Mouse (Mus musculus) heart, adult 11 months (tissue): ENCODE results near the gene Hk2.

Experiments
- DNase-seq: peaks from one replicate; pipeline ENCODE4 v3.0.0; 2022

Gene Hk2

DNA sequence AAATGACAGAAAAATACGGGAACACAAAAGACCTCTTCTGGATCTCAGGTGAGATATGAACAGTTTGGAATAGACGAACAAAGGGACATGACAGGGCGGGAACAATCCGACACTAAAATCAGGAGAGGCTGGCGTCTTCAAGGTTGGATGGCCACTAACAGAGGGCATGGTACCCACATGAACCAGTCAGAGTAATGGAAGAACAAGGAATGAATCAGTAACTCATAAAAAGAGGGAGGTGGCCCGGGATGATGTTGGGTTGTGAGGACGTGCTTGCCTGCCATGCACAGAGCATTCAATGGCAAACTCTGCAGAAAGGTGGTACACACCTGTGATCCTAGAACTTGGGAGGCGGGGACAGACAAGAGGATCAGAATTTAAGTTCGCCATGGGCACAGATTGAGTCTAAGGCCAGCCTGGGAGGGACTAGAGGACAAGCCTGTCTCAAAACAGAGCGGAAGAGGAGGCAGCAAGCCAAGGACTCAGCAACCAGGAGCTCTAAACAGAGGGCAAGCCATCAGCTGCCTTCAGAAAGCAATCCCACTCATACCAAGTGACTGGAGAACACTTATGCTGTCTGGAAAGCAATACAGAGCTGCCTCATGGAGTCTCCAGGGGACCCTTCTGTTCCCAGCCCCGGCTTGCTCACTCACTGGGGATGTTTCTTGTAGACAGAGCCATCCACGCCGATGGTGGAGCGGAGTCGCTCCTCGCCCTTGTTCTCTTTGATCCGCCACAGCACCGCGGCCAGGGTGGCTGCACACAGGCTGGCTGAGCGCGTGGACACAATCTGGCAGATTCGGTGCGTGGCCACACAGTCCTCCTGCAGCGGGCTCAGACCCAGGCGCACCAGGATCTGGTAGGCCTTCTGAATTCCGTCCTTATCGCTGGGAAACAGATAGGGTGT, 36.4 kb downstream of the Hk2 start:
- no peak for DNase-seq

DNA sequence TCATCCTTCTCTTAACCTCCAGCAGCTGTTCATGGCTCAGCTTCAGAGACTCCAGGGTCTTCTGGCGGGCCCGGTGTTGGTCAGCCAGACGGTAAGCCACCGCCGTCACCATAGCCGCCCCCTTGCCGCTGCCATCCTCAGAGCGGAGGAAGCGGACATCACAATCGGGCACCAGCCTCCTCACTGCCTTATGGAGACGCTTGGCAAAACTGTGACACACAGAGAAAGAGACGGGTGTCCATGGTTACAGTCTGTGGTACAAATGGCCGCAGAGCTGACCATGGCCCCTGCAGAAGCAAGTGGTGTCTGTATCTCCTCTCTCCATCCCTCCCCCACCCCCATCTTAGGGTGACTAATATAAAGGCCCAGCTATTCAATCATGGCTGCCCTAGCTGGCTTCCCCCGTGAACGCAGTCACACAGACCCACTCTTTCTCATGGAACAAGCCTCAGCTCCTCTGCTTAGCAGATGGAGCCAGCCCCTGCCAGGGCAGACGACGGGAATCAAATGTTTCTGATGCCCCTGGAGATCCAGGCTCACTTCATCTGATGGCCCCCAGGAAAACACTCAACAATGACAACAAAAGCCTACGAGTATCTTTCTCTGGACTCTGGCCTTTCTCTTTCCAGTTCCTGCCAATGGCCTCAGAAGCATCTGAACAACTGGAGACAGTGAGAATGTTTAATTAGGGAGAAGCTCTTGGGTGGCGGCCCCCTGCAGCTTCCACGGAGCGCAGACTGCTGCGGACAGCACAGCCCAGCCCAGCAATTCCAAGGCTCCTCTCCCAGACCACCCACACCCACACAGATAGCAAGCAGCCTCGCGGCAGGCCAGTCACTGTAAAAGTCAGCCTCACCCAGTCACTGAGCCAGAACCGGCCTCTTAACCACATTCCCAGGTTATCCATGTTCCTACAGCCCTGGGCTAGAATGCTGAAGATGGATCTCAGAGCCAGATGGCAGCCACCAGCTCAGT, 37.3 kb downstream of the Hk2 start:
- no peak for DNase-seq

DNA sequence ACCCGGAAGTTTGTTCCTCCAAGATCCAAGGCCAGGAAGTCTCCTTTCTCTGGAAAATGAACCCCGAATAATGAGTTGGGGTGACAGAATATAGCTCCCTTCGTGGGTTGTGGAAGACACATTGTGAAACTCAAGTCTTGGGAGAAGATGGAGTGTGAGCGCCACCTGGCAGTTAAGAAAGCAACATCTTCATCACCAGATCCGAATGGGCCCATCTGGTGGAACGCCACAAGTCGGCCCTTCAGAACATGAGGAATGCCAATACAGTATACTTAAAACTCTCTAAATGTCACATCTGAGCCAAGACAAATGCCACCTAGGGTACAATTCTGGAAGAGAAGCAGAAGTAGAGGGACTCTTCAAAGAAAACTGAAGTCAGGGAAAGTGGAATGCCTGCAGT, 38.9 kb downstream of the Hk2 start:
- DNase-seq, result no peak

DNA sequence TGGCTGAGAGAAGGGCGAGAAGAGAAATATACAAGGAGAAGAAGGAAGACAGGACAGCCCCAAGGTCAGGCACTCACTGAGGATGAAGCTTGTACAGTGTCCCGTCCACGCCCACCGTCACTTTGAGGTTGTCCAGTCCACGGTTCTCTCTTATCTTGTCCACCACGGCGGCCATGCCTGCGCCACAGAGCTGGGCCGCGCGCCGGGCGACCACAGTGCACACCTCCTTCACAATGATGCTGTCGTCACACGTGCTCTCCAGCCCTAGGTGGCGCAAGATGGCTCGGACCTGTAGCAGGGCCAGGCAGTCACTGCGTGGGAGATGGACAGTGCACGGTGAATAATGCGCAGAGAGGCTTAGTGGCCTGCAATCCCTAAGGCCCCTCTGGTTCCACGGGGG, 45.6 kb downstream of the Hk2 start:
- no peak for DNase-seq

DNA sequence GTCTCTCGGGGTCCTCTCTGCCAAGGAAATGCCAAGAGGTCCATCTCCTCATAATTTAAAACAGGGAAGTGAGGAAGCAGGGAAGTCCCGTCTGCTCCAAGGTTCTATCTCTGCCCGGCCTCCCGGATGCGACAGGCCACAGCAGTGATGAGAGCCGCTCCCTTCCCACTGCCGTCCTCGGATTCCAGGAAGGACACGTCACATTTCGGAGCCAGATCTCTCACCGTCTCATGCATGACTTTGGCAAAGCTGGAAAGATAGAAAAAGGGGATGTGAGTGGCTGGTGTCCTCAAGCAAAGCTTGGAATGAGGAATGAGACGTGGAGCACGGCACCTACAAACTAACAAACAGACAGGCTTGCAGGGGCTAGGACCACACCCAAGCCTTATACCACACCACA, 47.0 kb downstream of the Hk2 start:
- DNase-seq, result no peak

DNA sequence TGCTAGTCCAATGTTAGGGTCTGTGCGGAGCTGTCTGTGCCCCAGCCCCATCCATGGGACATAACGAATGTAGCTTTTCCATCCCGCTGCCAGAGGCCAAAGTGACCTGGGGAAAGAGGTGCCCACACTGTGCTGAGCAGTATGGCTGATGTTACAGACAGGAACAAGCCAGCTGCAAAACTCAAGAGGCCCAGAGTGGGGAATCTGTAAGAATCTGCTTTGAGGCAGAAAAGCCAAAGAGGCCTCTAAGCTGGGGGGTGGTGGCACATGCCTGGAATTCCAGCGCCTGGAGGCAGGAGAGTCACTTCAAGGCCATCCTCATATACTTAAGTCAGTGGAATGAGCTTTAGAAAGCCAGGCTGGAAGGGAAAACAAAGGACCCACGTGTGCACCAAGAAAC, 50.9 kb downstream of the Hk2 start:
- no peak for DNase-seq

DNA sequence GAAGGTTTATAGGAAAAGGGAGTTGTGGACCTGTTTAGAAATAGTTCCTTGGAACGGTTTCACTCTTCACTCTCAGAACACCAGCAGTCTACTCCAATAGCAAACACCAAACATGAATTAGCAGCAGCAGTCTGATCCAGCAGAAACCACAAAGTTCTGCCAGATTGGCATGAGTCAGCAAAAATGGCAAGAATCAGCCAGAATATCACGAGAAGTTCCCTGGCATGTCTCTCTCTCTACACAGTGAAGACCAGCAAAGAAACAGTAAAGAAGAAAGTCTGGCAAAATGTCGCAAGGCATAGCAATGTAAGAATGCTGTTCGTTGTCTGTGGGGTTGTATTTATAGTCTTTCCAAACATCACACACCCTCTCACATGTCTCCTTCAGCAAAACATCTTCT, 58.1 kb downstream of the Hk2 start:
- DNase-seq, result no peak

DNA sequence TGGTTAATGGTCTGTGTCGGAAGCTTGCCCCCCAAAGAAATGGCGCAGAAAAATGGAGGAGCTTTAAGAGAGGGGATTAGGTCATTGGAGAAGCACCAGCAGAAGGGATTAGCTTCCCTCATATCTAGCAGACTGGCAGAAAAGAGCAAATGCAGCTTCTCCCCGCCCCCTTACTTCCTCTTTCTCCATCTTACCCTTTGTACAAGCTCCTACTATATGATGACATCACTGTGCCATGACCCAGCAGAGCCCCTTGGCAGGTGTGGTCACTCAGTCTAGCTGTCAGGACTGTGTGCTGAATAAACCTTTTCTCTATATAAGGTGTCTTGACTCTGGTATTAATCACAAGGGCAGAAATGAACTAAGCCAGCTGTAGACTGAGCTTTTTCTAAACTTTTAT, 58.6 kb downstream of the Hk2 start:
- no peak for DNase-seq

DNA sequence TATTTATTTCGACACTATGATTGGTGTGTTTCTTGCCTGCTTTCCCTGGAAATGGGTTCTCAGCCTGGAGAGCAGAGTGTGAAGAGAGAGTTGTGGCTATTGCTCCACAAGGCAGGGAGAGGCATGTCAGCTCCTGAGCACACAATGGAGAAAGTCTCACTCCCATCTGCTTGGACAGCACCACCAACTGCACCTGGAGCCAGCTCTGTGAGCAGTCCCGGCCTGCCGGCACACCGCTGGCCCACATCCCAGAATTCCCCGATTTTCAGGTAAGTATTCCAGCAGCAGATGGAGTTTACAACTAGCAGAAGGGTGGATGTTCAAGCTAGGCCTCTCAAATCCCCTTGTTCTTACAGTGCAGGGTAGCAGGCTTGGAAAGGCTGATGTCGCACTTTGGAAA, 59.0 kb downstream of the Hk2 start:
- no peak for DNase-seq

DNA sequence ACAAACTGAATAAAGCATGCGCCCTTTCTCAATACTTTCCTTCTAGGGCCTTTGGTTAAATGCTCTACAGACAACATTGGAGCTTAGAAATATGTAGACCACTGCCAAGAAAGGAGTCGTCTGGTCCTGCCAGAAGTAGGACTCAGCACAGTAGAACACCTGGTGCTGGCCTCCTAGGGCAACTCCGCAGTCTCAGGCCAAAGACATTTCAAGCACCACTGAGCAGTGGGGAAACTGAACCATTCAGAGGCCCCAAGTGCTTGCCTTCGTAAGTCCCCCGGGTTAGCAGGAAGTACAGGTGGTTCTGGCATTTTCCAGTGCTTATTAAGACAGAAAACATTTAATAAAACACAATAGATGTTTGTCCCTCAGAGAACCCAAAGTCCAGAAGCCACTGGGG, 59.4 kb downstream of the Hk2 start:
- DNase-seq, result no peak

DNA sequence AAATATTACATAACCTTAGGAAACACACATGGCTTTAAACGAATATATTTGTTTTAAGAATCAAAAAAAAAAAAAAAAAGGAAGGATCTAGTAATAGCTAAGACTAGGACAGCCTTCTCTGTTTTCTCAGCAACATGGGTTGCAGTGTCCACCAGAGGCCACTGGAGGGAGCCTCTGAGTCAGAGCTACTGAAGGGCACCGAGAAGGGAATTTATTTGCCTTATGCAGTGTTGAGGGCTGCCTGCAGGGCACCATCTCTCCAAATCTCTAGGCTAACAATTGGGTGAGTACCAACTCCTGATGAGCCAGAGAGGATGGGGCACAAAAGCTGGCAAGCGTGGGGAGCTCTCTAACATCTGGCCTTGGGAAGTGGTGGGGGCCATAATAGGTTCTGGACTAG, 60.0 kb downstream of the Hk2 start:
- DNase-seq, result peak; percentile 90

DNA sequence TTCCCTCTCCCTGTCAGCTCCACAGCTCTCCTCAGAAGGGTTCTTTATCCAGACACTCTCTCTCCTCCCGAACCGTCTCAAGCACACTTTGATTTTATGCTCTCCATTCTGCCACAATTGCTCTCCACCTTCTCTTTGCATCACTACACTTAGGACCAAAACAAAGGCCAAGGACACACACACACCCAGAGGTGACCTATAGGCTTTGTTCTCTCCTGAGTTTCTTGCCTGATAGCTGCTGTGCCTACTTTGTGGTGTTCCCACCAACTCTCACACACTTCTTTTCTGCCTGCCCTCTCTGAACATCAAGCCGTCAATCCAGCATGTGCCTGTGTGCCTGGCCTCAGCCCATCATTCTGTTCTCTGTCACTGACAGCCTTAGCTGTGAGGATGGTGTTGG, 66.5 kb downstream of the Hk2 start:
- no peak for DNase-seq

DNA sequence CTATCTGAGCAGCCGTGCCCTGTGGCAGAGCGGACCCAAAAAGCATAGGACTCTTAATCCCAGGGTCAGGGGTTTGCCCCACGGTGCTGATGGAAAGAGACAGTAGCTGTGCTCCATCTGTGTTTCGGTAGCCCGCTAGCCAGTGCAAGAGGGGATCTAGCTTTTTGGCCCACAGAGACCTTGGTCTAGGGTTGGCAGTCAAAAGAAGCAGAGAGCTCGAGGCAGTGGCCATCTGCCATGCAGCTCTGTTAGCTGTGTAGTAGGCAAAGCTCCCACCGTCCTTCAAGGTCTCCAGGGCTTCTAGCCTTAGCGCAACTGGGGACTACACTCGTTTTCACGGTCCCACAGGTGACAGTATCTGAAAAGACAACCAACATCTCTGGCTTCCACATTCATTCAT, 67.0 kb downstream of the Hk2 start:
- DNase-seq, result no peak

DNA sequence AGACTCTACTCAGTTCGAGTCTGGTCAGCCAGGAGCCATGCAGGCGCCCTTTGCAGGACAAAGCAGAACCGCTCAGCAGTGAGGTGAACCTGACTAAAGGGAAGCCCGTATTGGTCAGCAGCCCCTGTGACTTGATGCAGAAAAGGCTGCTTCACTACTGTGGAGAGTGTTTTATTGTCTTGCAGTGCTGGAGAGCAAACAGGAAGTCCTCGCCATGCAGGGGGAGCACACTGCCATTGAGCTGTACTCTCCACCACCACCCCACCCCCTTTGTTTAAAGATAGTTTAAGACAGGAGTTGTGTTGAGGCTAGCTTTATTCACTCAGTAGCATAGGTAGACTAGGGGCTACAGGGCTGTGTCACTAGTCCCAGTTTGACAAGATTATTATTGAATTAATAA, 69.0 kb downstream of the Hk2 start, which contains the start of gene Pole4:
Pole4 (minus strand) TSS at position 145 of the 400 bp plus-strand sequence.
- DNase-seq, result no peak

DNA sequence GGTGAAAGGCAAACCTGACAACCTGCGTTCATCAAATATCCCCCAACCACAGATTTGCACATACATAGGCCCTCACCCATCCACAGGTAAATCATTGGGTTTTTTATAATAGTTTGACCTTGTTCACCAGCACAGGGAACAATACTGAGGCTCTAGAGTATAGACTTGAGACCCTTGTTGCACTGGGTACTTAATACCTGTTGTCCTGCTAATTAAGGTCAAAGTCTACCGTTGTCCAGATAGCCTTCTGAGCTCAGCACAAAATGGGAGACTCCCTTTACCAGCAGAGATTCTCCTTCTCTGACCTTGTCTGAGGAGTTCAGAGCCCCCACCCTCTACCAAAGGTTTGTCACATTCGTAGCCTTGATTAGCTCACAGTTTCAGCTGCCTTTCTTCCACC, 70.5 kb downstream of the Hk2 start:
- no peak for DNase-seq

DNA sequence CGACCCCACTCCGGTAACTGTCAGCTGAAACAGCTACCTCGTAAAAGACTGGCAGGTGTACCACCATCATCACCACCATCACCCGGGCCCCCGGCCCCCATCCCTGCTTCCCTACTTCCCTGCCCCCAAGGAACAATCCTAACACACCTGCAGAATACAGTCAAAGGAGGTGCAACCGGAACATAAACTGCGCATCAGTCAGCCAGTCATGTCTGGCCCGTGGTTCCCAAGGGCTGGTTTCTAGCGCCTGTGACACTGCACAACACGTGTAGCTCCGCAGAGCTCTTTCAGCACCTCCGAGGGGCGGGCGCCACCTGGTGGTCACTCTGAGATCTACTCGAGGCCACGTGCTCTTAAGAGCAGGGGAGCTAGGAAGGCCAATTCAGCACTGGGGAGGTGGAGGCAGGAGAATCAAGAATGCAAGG, 71.6 kb downstream of the Hk2 start:
- peak; percentile 97 for DNase-seq

DNA sequence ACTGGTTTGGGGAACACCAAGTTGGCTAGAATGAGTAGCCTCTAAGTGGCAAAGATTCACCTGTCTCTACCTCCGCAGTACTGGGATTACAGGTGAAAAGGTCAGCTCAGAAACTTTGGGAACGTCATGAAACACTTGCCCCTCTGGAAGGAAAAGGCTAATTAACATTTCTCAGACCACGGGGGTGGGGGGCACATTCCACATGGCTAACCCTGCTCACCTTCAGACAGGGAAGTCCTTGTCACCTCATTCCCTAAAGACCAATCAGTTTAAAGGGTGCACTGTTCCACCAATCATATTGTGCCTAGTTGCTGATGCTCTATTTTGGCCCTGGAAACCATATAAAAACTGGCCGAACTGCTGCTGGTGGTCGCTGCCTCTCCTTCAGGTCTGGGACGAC, 73.0 kb downstream of the Hk2 start:
- no peak for DNase-seq

DNA sequence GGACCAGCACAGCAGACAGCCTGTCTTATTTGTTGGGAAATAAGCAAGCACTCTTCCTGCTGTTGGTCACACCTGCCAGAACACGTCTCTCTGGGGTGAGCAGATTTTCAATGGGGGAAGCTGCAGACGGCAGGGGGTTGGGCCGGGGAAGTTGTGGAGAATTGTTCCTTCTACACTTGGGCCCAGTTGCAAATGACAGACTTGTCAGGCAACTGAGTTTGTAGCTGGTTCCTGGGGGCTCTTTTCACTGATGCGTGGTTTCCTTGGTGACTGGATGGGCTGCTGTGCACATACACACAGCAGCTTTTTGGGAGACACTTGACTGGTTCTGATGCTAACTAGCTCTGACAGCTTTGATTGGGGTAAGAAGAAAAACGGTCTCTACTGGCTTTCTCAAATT, 74.4 kb downstream of the Hk2 start:
- DNase-seq, result no peak

DNA sequence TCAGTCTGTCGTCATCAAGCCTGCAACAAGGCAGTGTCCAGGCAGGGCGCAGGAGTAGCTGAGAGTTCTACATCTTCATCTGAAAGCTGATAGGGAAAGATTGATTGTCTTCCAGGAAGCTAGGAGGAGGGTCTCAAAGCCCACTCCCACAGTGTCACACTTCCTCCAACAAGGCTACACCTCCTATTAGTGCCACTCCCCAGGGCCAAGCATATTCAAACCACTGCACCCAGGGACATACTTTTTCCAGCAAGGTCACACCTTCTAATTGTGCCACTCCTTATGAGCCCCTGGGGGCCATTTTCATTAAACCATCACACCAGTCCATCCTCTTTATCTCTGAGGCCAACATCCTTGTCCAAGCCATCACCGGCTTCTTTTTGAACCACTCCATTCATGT, 77.5 kb downstream of the Hk2 start:
- no peak for DNase-seq

DNA sequence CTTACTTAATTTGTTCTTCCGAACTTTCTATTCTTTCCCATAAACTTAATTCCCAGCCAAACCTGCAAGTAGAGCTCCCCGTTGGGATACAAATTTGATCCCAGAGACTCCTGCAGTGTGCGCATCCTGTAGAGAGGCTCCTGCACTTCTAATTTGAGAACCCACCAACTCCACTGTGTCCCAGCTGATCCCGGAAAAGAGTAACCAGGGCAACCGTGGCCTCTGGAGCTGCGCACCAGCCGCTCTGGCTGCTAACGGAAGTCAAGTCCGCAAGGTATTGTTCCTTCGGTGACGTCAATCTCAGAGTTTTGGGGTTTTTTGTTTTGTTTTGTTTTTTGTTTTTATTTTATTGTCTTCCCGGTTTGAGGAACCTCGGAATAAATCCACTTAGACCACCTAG, 79.6 kb downstream of the Hk2 start:
- DNase-seq, result peak; percentile 49

DNA sequence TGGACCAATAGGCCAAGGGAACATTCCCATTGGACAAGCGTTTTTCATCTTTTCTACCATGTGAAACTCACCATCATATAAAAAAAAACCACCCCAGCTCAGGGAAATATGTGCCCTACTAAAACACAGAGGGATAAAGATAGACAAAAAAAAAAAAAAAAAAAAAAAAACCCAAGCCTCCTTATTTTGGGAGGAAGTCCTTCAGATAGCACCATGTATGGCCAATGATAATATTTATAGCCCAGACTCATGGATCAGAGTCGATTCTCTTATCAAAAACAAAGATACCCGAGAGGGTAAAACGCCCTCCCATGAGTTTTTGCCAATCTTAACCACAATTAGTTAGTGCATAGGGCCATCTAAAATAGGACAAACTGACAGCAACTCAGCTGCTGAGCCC, 84.8 kb downstream of the Hk2 start:
- peak; percentile 12 for DNase-seq

DNA sequence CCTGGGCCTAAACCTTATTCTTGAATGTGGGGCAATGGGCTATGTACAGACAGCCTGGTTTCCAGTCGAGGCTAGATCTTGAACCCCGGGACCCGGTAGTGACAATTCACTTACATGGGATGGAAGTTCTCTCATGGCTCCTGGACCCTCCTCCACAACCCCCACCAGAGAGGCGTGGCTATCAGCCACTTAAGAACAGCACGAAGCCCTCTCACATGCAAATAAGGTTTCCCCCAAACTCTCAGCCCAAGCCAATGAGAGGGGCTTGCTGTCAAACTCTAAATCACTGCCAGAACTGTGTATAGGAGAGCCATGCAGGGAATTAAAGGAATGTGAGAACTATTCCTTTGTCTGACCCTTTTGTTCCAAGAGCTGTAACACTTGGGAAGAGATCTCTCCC, 85.7 kb downstream of the Hk2 start:
- DNase-seq, result peak; percentile 16

DNA sequence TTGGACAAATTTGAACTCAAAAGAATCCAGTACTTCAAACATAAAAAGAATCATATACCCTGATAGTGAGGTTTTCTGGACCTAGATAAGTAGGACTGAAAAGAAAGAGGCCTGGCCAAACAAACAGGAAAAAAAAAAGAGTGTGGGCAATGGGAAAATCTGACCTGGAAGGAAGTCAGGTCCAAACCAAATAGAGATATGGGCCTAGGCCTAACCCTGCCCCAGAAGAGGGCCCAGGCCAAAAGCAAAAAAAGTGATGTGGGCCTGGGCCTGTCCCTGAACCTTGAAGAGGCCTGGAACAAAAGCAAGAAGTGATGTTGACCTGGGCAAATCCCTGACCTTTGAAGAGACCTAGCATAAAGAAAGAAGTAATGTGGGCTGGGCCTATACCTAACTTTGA, 90.1 kb downstream of the Hk2 start:
- DNase-seq, result peak; percentile 67

DNA sequence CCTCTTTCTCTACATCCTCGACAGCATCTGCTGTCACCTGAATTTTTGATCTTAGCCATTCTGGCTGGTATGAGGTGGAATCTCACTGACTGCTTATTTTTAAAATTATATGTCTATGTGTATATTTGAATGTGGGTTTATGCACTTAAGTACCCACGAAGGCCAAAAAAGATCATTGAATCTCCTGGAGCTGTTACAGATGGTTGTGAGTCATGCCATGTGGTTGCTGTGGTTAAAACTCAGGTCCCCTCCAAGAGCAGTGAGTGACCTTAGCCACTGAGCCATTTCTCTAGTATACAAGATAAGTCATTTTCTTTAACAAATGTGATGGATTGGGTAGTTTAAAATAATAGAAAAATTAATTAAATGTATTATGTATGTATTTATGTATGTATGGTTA, 95.0 kb downstream of the Hk2 start:
- DNase-seq, result peak; percentile 49
